Mouse (Mus musculus): ENCODE measurements at regions not wholly inside any gene's neighbourhood (a gene's known extent, or its start where the extent isn't known, plus 50 kb on each side); places are given as distances from the start of the nearest gene placed in this dataset.

DNA sequence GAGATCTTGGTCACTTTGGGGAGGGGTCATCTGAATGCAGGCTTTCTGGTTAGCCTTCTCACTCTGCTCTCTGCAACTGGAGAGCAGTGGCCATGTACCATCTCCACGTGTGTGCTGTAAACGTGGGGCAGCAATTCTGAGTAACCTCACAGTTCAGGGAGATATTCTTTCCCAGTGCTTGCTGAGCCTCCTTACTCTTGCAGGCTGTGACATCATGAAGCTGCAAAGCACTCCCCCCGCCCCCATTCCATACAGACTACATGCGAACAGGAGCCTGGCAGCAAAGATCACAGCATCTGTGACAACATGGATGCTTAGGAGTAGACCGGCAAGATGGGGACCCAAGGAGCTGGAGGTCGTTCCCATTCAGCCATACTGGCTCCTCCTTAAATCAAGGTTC, 284.8 kb upstream of the Zfp507 start:
- H3K9me3 ChIP-seq (replicated peaks; ENCODE audit: insufficient read depth, low read length): no peaks in the 10 kb centered on the region
- no peak overlapping the region for H3K27ac ChIP-seq (ENCODE audit: control insufficient read depth, low read depth, low read length)
- H3K4me1 ChIP-seq (ENCODE audit: control insufficient read depth in 1 of 2, insufficient read depth in 2 of 2, low read length in 2 of 2): no peaks in the 10 kb centered on the region

DNA sequence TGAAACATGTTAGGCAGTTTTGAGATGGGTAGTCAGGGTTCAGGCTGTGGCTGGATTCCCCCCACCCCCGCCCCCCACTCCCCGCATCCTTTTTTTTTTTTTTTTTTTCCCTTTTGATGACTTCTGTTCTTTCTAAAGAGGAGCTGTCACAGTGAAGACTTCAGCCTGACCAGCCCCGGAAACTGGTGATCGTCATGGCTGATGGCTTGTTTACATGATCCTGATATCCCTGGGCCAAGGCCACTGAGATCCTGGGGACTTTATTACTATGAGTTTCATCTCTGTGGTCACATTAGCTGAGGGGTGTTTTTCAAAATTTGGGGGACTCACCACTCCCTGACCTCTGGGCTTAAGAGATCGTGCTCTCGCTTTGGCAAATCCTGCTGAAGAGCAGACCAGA, 275.9 kb upstream of the Zfp507 start:
- Histone ChIP-seq H3K36me3 (ENCODE audit: control insufficient read depth in 1 of 2, insufficient read depth in 2 of 2, low read length in 2 of 2) (no peaks in the 10 kb centered on the region), H3K4me1 (ENCODE audit: control insufficient read depth in 1 of 2, insufficient read depth in 2 of 2, low read length in 2 of 2) (no peaks in the 10 kb centered on the region), H3K9me3 (replicated peaks; ENCODE audit: insufficient read depth, low read length) (no peaks in the 10 kb centered on the region), H3K79me2 (ENCODE audit: control insufficient read depth, insufficient read depth, low read length, poor library complexity) (no peaks in the 10 kb centered on the region), H3K4me3 (ENCODE audit: control insufficient read depth in 1 of 2, insufficient read depth in 1 of 2, low read depth in 2 of 2, low read length in 2 of 2) (no peak overlapping the region), H3K27me3 (ENCODE audit: control insufficient read depth in 1 of 2, insufficient read depth in 2 of 2, low read length in 2 of 2) (no peaks in the 10 kb centered on the region), H3K27ac (ENCODE audit: control insufficient read depth, low read depth, low read length) (no peak overlapping the region), H3K9ac (ENCODE audit: control insufficient read depth, low read depth, low read length, poor library complexity, severe bottlenecking) (no peak overlapping the region)
- no peak for DNase-seq (ENCODE audit: low read depth, low spot score)
- TF ChIP-seq CTCF (IDR thresholded peaks at IDR 0.05 in 2 of 3, conservative IDR thresholded peaks at IDR 0.05 in 1 of 3; ENCODE audit: control insufficient read depth in 1 of 3, insufficient read depth in 1 of 3, low read depth in 2 of 3, low read length in 3 of 3, poor library complexity in 1 of 3, severe bottlenecking in 1 of 3) (no peak), CHD1 (IDR thresholded peaks at IDR 0.05; ENCODE audit: low read depth, low read length) (no peak), MXI1 (IDR thresholded peaks at IDR 0.05; ENCODE audit: low read depth, low read length) (no peak), USF2 (IDR thresholded peaks at IDR 0.05; ENCODE audit: borderline replicate concordance in 1 of 2, insufficient read depth in 1 of 2, low read depth in 1 of 2, low read length in 2 of 2) (no peak), NELFE (IDR thresholded peaks at IDR 0.05; ENCODE audit: low read depth, low read length) (no peak), TCF12 (IDR thresholded peaks at IDR 0.05; ENCODE audit: low read depth, low read length) (no peak), USF1 (IDR thresholded peaks at IDR 0.05; ENCODE audit: low read depth, low read length) (no peak), UBTF (IDR thresholded peaks at IDR 0.05; ENCODE audit: borderline replicate concordance, insufficient read depth, low read depth, low read length) (no peak), MYB (IDR thresholded peaks at IDR 0.05; ENCODE audit: low read depth, low read length) (no peak), GATA1 (IDR thresholded peaks at IDR 0.05; ENCODE audit: low read depth, low read length) (no peak), POLR2A (IDR thresholded peaks at IDR 0.05; ENCODE audit: control insufficient read depth in 1 of 2, insufficient read depth in 1 of 2, low read depth in 1 of 2, low read length in 2 of 2, poor library complexity in 1 of 2) (no peak), MEF2A (IDR thresholded peaks at IDR 0.05; ENCODE audit: extremely low read depth, insufficient replicate concordance, low read depth, low read length, poor library complexity, severe bottlenecking) (no peak), MYC (IDR thresholded peaks at IDR 0.05; ENCODE audit: low read depth, low read length) (no peak), SIN3A (IDR thresholded peaks at IDR 0.05; ENCODE audit: low read length) (no peak)

More for the DNA sequence above, 284.8 kb upstream of the Zfp507 start:
- TF ChIP-seq RCOR1 (IDR thresholded peaks at IDR 0.05; ENCODE audit: low read depth, low read length) (no peak), BHLHE40 (IDR thresholded peaks at IDR 0.05; ENCODE audit: borderline replicate concordance, low read depth, low read length) (no peak), ZNF384 (IDR thresholded peaks at IDR 0.05; ENCODE audit: low read depth, low read length) (no peak), MEF2A (IDR thresholded peaks at IDR 0.05; ENCODE audit: extremely low read depth, insufficient replicate concordance, low read depth, low read length, poor library complexity, severe bottlenecking) (no peak), RAD21 (IDR thresholded peaks at IDR 0.05; ENCODE audit: low read depth, low read length) (no peak), POLR2AphosphoS2 (IDR thresholded peaks at IDR 0.05; ENCODE audit: low read length) (no peak), NRF1 (IDR thresholded peaks at IDR 0.05; ENCODE audit: insufficient read depth, low read depth, low read length, poor library complexity, severe bottlenecking) (no peak), SIN3A (IDR thresholded peaks at IDR 0.05; ENCODE audit: low read length) (no peak), MAZ (IDR thresholded peaks at IDR 0.05; ENCODE audit: low read depth, low read length) (no peak), MAFK (IDR thresholded peaks at IDR 0.05; ENCODE audit: borderline replicate concordance, low read depth, low read length) (no peak), UBTF (IDR thresholded peaks at IDR 0.05; ENCODE audit: borderline replicate concordance, insufficient read depth, low read depth, low read length) (no peak), TBP (IDR thresholded peaks at IDR 0.05; ENCODE audit: low read depth, low read length) (no peak), ZKSCAN1 (IDR thresholded peaks at IDR 0.05; ENCODE audit: low read depth, low read length) (no peak), POLR2AphosphoS5 (IDR thresholded peaks at IDR 0.05; ENCODE audit: borderline replicate concordance, low read depth, low read length) (no peak), ELF1 (IDR thresholded peaks at IDR 0.05; ENCODE audit: low read depth, low read length) (no peak), HCFC1 (IDR thresholded peaks at IDR 0.05; ENCODE audit: low read depth, low read length) (no peak), USF1 (IDR thresholded peaks at IDR 0.05; ENCODE audit: low read depth, low read length) (no peak), MYC (IDR thresholded peaks at IDR 0.05; ENCODE audit: low read depth, low read length) (no peak), CTCF (IDR thresholded peaks at IDR 0.05 in 2 of 3, conservative IDR thresholded peaks at IDR 0.05 in 1 of 3; ENCODE audit: control insufficient read depth in 1 of 3, insufficient read depth in 1 of 3, low read depth in 2 of 3, low read length in 3 of 3, poor library complexity in 1 of 3, severe bottlenecking in 1 of 3) (no peak)
- H3K79me2 ChIP-seq (ENCODE audit: control insufficient read depth, insufficient read depth, low read length, poor library complexity): no peaks in the 10 kb centered on the region
- H3K36me3 ChIP-seq (ENCODE audit: control insufficient read depth in 1 of 2, insufficient read depth in 2 of 2, low read length in 2 of 2): no peaks in the 10 kb centered on the region
- no peak overlapping the region for H3K9ac ChIP-seq (ENCODE audit: control insufficient read depth, low read depth, low read length, poor library complexity, severe bottlenecking)
- no peak overlapping the region for H3K4me3 ChIP-seq (ENCODE audit: control insufficient read depth in 1 of 2, insufficient read depth in 1 of 2, low read depth in 2 of 2, low read length in 2 of 2)
- H3K27me3 ChIP-seq (ENCODE audit: control insufficient read depth in 1 of 2, insufficient read depth in 2 of 2, low read length in 2 of 2): no peaks in the 10 kb centered on the region
- no peak for DNase-seq (ENCODE audit: low read depth, low spot score)
